Mouse (Mus musculus) cerebellum, adult 2 months (tissue): ENCODE measurements around the gene H2-Q10. TPM values are rescaled to one million over a fixed set of nuclear protein-coding genes. Genes with fewer than 3 reads are reported as not detected.
"Not testable (repeated sequence)": the region's sequence is repeated elsewhere in the genome, so short reads cannot be mapped to it uniquely, and the experiment has no call there.

Experiments used
- DNase-seq, 2 experiments: peaks; one replicate each; pipeline ENCODE4 v3.0.0; 2021
- H3K27ac ChIP-seq: fragments of 200-500 bp; 2 replicates; pipeline ENCODE4 v1.5.1; 2012; ENCODE audit warnings: low read length, control low read depth, inconsistent platforms; ENCODE audit not compliant: insufficient read depth
- H3K27me3 ChIP-seq: fragments of 200-500 bp; 2 replicates; pipeline ENCODE4 v1.6.1; 2012; ENCODE audit warnings: inconsistent platforms, mild to moderate bottlenecking, low read length, moderate library complexity; ENCODE audit not compliant: control insufficient read depth, insufficient read depth
- H3K4me1 ChIP-seq: fragments of 200-500 bp; 2 replicates; pipeline ENCODE4 v1.6.1; 2011; ENCODE audit warnings: low read length; ENCODE audit not compliant: control insufficient read depth, insufficient read depth
- H3K4me3 ChIP-seq: fragments of 200-500 bp; replicated peaks from 2 replicates; pipeline ENCODE3; 2011; ENCODE audit warnings: mild to moderate bottlenecking, low read depth, low read length, control low read depth; ENCODE audit not compliant: insufficient read depth
- CTCF ChIP-seq: fragments of 200-500 bp; IDR thresholded peaks from 2 replicates; pipeline ENCODE4 v1.5.1; 2011; ENCODE audit warnings: low read depth, mild to moderate bottlenecking, control low read depth, low read length, moderate library complexity, borderline replicate concordance; ENCODE audit not compliant: insufficient read depth
- WGBS: fragments of 180-500 bp; shearing (Covaris S2); methylation state at CpG from one replicate; pipeline ENCODE4 v1.1.7; 2018; 5-methylcytosine and 5-hydroxymethylcytosine counted together
- polyA plus RNA-seq: library from polyadenylated mRNA; depleted of rRNA; stranded (reverse); fragments of >200 nt; gene quantifications from 2 replicates; pipeline ENCODE4 v1.2.3, GENCODE M21; 2012

Gene H2-Q10
- polyA plus RNA-seq, 1 experiment: 0.11 TPM

- 8% methylated on average over 8 of the region's 8 CpGs for WGBS
These were observed 35.1 kb upstream of the H2-Q10 start for GRCm38 (mm10) chr17:35434836-35435235.

GRCm38 (mm10) chr17:35435577-35435976 is 34.3 kb upstream of the H2-Q10 start:
- H3K4me1 ChIP-seq, H3K4me3 ChIP-seq, DNase-seq, H3K27ac ChIP-seq, H3K27me3 ChIP-seq: not testable (repeated sequence)
- WGBS: 74% methylated on average over 3 of the region's 3 CpGs

More at GRCm38 (mm10) chr17:35434836-35435235, 35.1 kb upstream of the H2-Q10 start:
- H3K4me3 ChIP-seq, H3K4me1 ChIP-seq, DNase-seq, H3K27ac ChIP-seq, H3K27me3 ChIP-seq: not testable (repeated sequence)
- TF ChIP-seq CTCF: peak; percentile 23; the same call in 1 of the 2 replicates

DNA sequence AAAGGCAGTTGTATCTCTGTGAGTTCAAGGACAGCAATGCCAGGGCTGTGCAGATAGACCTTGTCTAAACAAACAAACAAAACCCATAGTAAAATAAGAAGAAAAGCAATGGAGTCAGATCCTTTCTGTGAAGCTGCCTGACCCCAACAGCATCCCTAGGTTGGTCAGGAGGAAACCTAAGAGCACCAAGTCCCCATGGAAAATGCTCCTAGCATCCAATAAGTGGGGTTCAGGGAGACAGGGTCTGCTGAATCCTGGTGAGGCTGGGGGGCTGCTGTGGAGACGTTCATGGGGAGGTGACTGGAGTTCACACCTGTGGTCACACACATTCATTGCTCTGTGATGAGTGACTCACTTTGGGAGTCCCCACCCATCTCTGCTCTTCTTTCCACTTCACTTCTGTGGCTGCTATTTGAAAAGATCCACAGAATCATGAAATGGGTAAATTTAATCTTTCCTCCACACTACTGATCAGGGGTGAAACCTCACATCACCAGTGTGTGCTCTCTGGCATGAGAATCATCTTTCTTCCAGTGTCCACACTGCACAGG is 32.4 kb upstream of the H2-Q10 start:
- not testable (repeated sequence) for H3K27me3 ChIP-seq, H3K4me1 ChIP-seq, H3K4me3 ChIP-seq, DNase-seq, H3K27ac ChIP-seq
- 72% methylated on average over 1 of the region's 1 CpGs for WGBS

- not testable (repeated sequence) for H3K27ac ChIP-seq, H3K4me1 ChIP-seq, H3K27me3 ChIP-seq, H3K4me3 ChIP-seq, DNase-seq
- WGBS: 90% methylated on average over 2 of the region's 3 CpGs
These were observed 31.5 kb upstream of the H2-Q10 start for GRCm38 (mm10) chr17:35438395-35438794.

GRCm38 (mm10) chr17:35438885-35439284 is 31.0 kb upstream of the H2-Q10 start, which contains the start of gene H2-Q7:
Gene H2-Q7 (plus strand): TSS chr17:35439155.
- not testable (repeated sequence) for H3K27me3 ChIP-seq
- WGBS: 5% methylated on average over 18 of the region's 18 CpGs

DNA sequence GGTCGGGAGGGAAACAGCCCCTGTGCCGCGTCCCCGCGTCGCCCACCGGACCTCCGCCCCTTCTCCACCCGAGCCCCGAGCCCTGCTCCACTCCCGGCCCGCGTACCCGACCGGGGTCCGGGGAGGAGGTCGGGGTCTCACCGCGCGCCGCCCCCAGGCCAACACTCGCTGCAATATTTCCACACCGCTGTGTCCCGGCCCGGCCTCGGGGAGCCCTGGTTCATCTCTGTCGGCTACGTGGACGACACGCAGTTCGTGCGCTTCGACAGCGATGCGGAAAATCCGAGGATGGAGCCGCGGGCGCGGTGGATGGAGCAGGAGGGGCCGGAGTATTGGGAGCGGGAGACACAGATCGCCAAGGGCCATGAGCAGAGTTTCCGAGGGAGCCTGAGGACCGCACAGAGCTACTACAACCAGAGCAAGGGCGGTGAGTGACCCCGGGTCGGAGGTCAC is 30.6 kb upstream of the H2-Q10 start:
- H3K4me1 ChIP-seq, H3K27ac ChIP-seq, DNase-seq, H3K27me3 ChIP-seq: not testable (repeated sequence)
- WGBS: 2% methylated on average over 48 of the region's 48 CpGs
- H3K4me3 ChIP-seq: peak overlapping the region; percentile 34

More at GRCm38 (mm10) chr17:35438885-35439284, 31.0 kb upstream of the H2-Q10 start, which contains the start of gene H2-Q7:
- H3K4me1 ChIP-seq, H3K27ac ChIP-seq: not testable (repeated sequence)
- DNase-seq: peak; percentile 37 to 49
- H3K4me3 ChIP-seq: peak within 1 kb of the TSS; percentile 34

DNA sequence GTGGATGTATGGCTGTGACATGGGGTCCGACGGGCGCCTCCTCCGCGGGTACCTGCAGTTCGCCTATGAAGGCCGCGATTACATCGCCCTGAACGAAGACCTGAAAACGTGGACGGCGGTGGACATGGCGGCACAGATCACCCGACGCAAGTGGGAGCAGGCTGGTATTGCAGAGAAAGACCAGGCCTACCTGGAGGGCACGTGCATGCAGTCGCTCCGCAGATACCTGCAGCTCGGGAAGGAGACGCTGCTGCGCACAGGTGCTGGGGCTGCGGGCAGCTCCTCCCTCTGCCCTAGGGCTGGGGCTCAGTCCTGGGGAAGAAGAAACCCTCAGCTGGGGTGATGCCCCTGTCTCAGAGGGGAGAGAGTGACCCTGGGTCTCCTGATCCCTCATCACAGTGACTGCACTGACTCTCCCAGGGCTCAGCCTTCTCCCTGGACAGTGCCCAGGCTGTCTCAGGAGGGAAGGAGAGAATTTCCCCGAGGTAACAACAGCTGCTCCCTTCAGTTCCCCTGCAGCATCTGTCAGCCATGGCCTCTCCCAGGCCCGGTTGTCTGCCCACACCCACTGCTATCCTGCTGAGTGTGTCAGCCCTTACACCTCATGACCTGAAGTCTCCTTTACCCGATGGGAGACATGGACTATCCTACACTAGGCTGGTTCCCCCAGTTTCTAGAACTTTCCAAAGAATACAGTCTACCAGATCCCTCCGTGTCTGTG is 29.8 kb upstream of the H2-Q10 start:
- not testable (repeated sequence) for H3K27me3 ChIP-seq, DNase-seq, H3K27ac ChIP-seq, H3K4me1 ChIP-seq, H3K4me3 ChIP-seq
- WGBS: 51% methylated on average over 27 of the region's 27 CpGs

- not testable (repeated sequence) for H3K4me3 ChIP-seq, H3K27ac ChIP-seq, H3K4me1 ChIP-seq, DNase-seq, H3K27me3 ChIP-seq
- 94% methylated on average over 2 of the region's 2 CpGs for WGBS
These were observed 27.5 kb upstream of the H2-Q10 start for GRCm38 (mm10) chr17:35442376-35442775.

DNA sequence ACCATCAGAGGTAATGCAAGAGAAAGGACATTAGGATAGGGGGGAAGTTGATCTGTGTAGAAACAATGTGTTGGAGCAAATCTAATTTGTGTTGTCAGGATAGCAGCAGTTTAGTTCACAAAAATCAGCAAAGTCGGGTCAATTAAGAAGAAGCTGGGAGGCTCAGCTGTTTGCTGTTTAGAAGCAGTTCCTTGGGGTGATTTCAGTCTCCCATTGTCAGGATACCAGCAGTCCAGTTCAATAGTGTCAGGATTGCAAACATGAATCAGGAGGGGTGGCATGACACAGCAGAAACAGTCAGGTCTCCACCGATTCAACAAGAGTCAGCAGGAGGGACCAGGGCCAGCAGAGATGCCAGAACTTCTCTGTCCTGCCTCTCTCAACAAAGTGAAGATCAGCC is 25.4 kb upstream of the H2-Q10 start:
- not testable (repeated sequence) for DNase-seq, H3K4me3 ChIP-seq, H3K27me3 ChIP-seq, H3K27ac ChIP-seq, H3K4me1 ChIP-seq
- 91% methylated on average over 2 of the region's 2 CpGs for WGBS

DNA sequence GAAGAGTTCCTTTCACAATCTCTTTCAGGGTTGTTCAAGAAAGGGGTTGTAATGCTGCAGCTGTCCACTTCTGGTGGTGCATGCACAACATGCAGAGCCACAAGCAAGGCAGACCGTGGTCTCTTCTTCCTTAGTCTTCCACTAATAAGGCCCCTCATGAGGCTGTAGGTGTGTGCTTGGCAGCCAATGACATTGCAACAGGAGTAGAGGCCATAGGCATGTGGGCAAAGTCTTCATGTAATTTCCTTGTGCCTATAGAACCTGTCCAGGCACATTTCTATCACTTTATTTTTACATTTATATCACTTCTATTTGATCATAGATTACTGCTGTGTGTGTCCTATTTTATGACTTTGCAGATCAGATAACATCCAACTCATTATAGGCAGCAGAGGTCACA is 11.6 kb upstream of the H2-Q10 start:
- no CpG with 5 or more reads among the region's 1 CpGs for WGBS
- not testable (repeated sequence) for H3K4me3 ChIP-seq, H3K27ac ChIP-seq, H3K27me3 ChIP-seq, DNase-seq, H3K4me1 ChIP-seq

GRCm38 (mm10) chr17:35460513-35461341 is 9.2 kb upstream of the H2-Q10 start:
- DNase-seq, H3K27ac ChIP-seq, H3K4me3 ChIP-seq, H3K4me1 ChIP-seq, H3K27me3 ChIP-seq: not testable (repeated sequence)
- no CpG with 5 or more reads among the region's 9 CpGs for WGBS
